Mouse (Mus musculus): ENCODE data around the gene Gm13420.

The Gm13420 gene

DNA sequence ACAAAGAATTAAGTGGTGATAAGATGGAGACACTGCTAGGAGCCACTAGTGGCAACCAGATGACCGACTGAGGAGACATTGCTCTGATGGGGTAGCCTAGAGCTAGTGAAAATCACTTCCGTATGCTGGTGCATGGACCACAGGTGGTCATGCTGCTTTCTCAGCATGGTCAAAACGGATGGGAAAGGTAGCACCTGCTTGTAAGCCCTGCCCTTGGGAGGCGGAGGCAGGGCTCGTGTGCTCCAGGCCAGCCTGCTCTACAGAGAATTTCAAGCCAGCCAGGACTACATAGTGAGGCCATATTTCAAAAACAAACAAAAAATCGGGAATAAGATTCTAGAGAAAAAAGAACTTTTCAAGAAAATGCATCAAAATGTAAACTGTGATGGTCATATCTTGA is 50.1 kb downstream of the Gm13420 start:
- no peak for DNase-seq (ENCODE audit: low spot score)

DNA sequence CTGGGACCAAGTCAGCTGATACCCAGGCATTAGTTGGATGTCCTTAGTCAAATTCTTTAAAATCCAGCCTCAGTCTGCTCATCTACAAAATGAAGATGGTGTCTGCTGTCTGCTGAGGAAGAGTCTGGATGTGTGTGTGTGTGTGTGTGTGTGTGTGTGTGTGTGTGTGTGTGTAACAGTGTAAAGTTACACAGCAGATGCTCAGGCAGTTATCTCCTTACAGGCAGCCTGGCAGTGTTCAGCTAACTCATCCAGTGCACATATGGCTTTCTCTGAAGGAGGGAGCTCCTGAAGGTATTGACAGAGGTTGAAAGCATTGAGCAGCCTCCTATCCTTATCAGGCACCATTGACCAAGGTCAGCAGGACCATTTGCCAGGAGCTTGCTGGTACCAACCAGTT is 50.6 kb downstream of the Gm13420 start:
- DNase-seq (ENCODE audit: low spot score), result no peak

DNA sequence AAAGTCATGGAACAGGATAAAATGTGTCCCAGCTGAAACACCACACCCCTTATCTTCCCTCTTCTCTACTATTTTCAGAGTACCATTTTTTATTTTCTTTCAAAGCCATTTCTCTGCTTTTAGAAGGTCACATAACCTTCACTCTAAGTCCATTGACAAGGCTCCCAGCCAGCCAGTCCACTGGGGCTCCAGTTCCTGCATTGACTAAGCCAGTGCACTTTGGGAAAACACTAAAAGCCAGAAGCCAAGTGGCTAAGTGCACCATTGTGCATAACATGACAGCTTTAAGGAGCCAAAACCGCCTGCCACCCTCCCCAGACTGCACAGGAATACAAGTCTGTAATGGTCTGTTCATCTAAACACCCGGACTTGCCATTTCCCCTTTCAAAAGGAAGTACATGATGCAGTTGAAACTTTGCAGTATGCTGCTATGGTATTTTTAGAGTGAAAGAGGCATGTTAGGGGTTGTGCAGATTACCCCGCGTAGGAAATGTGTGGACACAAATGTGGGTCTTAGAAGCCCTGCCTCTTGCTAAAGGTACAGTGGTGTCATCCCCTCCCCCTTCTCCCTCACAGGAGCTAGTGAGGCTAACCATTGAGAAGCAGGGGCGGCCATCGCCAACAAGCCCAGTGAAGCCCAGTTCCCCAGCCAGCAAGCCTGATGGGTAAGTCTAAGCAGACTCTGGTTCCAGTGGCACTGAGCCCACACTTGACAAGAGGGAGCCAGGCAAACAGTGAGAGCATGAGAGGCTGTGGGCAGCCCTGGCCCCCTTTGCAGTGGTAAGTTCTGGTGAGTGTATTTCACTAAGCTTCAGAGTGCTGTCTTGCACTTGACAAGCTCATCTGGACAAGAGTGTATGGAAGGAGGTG is 52.8 kb downstream of the Gm13420 start:
- DNase-seq (ENCODE audit: low spot score), result no peak

DNA sequence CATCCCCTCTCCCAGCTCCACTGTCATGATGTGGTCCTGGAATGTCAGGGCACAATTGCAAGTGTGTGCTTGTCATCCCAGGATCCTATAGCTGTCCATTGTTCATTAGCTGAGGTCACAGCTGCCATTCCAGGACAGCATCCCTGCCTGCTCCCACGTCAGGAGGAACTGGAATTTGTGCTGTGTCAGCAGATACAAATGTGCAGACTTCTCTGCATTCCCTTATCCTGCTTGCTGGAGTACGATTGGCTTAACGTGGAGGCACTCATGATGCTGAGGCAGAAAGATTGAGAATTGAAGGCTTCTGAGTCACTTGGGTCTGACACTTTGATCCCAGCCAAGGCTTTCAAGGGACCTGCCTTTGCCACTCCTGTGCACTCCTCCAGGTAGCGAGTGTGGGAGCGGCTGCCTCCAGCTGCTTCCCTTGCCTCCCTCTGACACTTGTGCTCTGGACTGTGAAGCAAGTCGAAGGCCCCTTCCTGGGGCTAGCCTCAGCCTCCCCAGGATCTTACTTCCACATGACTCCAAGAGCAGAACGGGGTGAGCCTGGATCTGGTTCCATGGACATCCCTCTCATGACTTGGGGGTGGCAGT is 55.2 kb downstream of the Gm13420 start:
- DNase-seq (ENCODE audit: low spot score), result no peak
